Mouse (Mus musculus) right cerebral cortex, adult 2 months (tissue): ENCODE data around the gene Npas2.

Experiments
- DNase-seq, 2 experiments: peaks; one replicate each; pipeline ENCODE4 v3.0.0; 2021 to 2022; ENCODE audit warnings: low spot score in 2 of 2

The Npas2 gene

DNA sequence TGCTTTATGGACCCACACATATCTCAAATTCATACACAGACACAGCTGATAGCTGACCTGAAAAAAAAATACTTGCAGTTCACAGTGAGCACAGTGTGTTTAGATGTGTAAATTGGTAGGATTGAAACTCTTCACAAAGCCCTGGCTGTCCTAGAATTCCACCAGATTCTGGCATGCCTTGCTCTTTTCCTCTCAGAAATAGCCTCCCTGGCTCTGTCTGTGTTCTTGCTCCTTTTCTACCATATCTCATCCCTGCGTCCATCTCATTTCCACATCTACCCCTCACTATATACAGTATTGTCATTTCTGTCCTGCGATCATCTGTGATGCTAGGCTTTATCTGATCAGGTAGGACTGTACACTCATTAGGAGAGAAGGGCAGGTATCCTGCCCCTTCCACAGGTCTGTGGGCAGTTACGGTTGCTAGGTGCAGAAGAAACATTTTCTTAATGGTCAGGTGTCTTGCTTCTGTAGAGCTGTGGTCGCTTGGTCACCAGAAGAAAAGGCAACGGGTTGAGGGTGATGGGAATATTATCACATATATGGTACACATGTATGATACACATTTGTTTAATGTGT is 180.8 kb downstream of the Npas2 start:
- no peak for DNase-seq

GRCm38 (mm10) chr1:39376121-39376520 is 182.6 kb downstream of the Npas2 start:
- DNase-seq = no peak

GRCm38 (mm10) chr1:39376726-39377240 is 183.3 kb downstream of the Npas2 start:
- no peak for DNase-seq

DNA sequence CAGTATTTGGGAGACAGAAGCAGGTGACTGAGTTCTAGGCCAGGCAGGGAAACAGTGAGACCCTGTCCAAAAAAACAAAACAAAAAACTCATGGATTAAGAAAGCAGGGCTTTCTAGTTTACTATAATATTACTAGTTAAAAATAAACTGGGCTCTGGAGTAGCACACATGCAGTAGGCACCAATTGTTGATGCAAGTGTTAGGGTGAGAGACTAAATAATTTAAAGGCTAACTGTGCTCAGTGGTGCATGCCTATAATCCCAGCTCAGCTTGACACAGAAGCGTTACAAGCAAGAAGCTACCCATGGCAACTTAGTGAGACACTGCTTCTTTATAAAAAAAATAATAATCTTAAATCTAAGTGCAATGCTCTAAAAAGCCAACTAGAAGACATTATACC is 185.0 kb downstream of the Npas2 start:
- DNase-seq = no peak

DNA sequence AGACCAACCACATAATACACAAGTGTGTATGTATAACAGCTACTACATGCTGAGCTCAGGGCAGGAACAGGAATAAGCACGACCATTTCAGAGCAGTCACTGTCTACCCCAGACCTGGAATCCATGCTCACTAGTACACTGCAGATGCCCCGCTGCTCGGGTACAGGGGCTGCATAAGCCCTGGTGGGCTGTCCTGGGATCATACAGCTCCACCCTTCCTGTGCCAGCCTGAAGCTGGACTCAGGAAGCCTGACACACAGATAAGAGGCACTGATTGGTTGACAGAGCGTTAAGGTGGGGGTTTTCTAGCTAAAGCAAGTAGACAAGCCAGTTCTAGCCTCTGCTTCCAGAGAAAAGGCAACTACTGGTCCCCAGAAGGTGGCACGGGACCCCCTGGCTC is 185.5 kb downstream of the Npas2 start:
- DNase-seq = no peak

DNA sequence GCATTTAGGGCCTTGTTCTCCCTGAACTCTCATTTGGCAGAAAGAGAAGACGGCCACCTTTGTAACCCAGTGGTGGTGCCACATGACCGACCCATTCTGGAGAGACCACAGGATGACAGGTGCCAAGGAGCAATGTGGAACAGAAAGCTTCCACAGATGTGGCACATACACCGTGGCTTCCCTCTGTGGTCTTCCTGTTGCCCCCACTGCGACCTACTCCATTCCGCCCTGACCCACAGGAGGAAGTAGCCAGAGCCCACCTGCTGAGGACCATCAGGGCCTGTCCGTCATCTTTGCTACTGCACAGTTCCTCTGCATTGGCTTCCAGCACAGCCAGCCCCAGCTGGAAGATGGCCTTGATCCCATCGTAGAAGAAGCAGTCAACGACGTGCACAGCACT is 187.5 kb downstream of the Npas2 start:
- DNase-seq = no peak

GRCm38 (mm10) chr1:39384914-39385313 is 191.4 kb downstream of the Npas2 start:
- DNase-seq = no peak

DNA sequence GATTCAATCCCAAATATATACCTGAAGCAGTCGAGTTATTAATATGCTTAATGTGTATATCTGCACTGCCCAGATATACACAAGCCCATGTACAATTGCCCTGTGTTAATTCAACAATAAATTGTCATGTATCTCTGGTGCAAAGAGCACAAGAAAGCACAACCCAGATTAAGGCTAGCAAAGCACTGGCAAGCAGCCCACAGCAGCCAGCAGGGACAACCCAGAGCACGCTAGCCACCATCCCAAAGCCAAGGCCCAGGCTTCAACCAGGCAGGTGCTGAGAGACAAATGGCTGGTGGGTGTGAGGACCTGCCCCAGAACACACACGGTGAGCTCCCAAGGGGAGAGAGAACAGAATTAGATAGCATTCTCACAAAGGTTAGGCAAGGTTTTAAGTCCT is 192.9 kb downstream of the Npas2 start:
- no peak for DNase-seq

DNA sequence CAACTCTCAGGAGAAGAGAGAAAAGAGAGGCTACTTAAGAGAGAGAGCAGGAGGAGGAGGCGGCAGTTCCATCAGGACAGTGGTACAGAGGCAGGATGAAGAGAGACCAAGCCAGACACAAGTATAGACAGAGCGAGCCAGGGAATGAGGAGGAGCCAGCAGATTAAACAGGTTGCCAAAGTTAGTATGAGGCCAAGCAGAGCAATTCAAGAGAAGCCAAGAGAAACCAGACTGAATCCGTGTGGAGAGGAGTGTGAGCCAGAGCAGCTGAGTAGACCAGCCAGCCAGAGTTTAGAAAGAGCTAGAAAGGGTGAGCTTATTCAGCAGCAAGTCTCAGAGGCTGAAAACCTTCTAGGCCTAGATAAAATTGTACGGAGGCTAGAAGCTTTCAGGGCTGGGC is 194.0 kb downstream of the Npas2 start:
- DNase-seq = no peak

GRCm38 (mm10) chr1:39388163-39388562 is 194.6 kb downstream of the Npas2 start:
- no peak for DNase-seq

- DNase-seq = no peak
Measured at GRCm38 (mm10) chr1:39389338-39389737, 195.8 kb downstream of the Npas2 start.

DNA sequence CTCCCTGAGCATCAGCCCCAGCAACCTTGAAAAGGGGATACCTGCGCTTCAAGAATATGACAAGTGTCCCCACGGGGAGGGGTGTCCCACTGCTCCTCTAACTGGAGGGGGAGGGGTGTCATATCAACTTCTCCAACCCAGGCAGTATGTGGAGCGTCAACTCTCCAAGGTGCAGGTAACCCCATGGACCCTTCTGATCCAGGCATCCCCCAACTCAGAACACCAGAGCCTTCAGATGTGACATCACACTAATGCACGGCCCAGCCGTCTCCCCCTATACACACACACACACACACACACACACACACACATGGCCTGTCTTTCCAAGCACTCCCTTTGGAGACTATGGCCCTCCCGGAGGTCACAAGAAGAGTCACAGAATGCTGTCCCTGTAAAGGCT is 198.1 kb downstream of the Npas2 start:
- no peak for DNase-seq

DNA sequence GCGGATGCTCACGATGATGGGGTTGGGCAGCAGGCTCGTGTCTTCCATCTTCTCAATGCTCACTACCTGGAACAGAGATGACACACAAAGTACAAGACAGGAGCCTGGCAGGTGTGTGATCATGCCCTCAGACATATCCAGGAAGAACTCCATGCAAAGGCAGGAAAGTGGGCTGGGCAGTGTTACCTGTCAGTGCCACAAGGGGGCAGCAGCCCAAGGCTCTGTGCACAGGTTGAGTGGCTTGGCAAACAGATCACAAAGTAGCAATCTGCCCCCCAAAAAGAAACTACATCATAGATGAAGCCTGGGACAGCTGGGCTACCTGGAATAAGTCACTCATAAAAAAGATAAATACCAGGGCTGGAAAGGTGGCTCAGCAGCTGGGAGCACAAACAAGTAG is 198.7 kb downstream of the Npas2 start:
- DNase-seq = peak; percentile 89 to 90

GRCm38 (mm10) chr1:39393217-39393867 is 199.8 kb downstream of the Npas2 start:
- no peak for DNase-seq

DNA sequence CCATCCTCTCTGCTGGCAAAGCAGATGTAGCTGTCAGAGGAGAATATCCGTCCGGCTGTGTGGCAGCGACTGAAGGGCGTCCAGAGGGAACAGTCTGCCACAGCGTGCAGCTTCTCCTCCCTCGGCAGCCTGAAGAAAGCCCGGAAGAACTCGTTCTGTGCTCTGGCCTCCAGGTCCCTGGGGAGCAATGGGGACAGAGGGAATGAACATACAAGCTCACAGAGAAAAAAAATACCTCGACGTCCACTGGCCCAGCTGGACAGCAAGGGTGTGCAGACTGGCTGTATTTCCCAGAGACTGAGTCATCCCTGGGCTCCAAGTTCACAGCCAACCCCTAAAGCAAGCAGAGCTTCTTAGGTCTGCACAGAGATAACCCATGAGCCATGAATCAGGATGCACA is 200.6 kb downstream of the Npas2 start:
- no peak for DNase-seq

DNA sequence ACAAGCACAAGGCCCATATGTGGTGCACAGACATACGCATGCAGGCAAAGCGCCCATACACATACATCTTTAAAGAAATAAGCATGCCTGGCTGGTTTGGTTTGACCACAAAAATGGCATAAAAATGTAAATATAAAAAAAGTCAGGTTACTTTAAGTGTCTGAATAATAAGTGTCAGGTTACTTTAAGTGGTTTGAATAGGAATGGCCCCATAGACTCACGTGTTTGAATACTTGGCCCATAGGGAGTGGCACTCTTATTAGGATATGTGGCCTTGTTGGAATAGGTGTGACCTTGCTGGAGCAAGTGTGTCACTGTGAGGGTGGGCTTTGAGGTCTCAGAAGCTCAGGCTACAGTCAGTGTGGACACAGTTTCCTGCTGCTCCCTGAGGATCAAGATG is 201.1 kb downstream of the Npas2 start:
- DNase-seq = no peak

GRCm38 (mm10) chr1:39396347-39396746 is 202.8 kb downstream of the Npas2 start:
- no peak for DNase-seq

DNA sequence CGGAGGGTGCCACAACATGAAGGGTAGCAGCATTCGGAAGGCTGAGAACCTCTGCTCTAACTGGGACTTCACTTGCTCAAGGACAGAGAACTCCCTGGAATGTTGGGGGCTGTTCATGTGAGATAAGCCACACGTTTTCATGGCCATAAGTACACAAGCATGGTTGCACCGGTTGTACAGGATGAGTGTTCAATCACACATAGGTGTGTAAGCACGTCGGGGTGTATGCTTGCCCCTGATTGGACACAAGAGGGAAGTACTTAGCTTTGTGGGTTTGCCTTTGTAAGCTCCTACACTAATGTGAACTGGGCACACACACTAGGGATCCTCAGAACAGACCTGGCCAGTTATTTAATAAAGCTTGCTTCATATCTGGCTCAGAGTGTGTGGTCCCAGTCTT is 204.8 kb downstream of the Npas2 start:
- no peak for DNase-seq

DNA sequence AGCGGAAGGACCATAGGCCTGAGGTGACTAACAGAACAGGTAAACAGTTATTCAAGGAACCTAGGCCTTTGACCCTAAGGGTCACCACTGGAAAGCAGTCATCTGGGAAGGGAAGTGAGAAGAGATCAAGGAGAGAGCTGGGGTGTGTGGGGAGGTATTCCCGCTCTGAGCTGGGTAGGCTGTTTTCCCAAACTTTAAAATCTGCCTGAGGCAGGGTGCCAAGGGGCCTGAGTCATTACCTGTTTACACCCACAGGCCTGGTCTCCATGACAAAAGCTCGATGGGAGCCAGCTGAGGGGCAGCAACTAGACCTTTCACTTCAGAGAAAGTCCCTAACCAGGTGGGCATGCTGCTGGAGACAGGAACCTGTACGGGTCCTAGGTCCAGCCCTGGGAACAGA is 205.7 kb downstream of the Npas2 start:
- peak; percentile 19 to 23 for DNase-seq

GRCm38 (mm10) chr1:39400173-39400572 is 206.6 kb downstream of the Npas2 start:
- DNase-seq = no peak

- no peak for DNase-seq
Measured at GRCm38 (mm10) chr1:39407108-39407507, 213.6 kb downstream of the Npas2 start.

GRCm38 (mm10) chr1:39408123-39408522 is 214.6 kb downstream of the Npas2 start:
- DNase-seq = no peak

GRCm38 (mm10) chr1:39408668-39409067 is 215.1 kb downstream of the Npas2 start:
- no peak for DNase-seq
